Mouse (Mus musculus) CD8-positive naive resting alpha-beta T cell, adult 2 months (primary cell): ENCODE measurements around the gene Jagn1.

Experiments used
- DNase-seq, 2 experiments: peaks; one replicate each; pipeline ENCODE4 v3.0.0; 2022; ENCODE audit warnings: low read depth in 2 of 2, low spot score in 2 of 2

Gene Jagn1

GRCm38 (mm10) chr6:113472061-113472460, 29.7 kb downstream of the Jagn1 start:
- DNase-seq, result no peak

- DNase-seq, result no peak
These were observed 30.9 kb downstream of the Jagn1 start for GRCm38 (mm10) chr6:113473246-113473645.

GRCm38 (mm10) chr6:113473715-113474114, 31.3 kb downstream of the Jagn1 start:
- no peak for DNase-seq

GRCm38 (mm10) chr6:113477353-113477752, 35.0 kb downstream of the Jagn1 start:
- no peak for DNase-seq

GRCm38 (mm10) chr6:113478906-113479305, 36.5 kb downstream of the Jagn1 start:
- DNase-seq, result no peak

- DNase-seq, result no peak
These were observed 38.4 kb downstream of the Jagn1 start for GRCm38 (mm10) chr6:113480555-113481373.

- peak; percentile 30 to 39 for DNase-seq
These were observed 40.2 kb downstream of the Jagn1 start for GRCm38 (mm10) chr6:113482477-113483099.

GRCm38 (mm10) chr6:113483100-113483615, 40.8 kb downstream of the Jagn1 start, which contains the start of gene Creld1:
Gene Creld1 (plus strand): TSS chr6:113483297.
- DNase-seq, result peak; percentile 81 to 85

GRCm38 (mm10) chr6:113483729-113484128, 41.4 kb downstream of the Jagn1 start:
- no peak for DNase-seq

- peak in 1 of 2 experiments; percentile 44 for DNase-seq
These were observed 44.8 kb downstream of the Jagn1 start for GRCm38 (mm10) chr6:113487125-113487576.

- no peak for DNase-seq
These were observed 47.0 kb downstream of the Jagn1 start for GRCm38 (mm10) chr6:113489410-113489809.

GRCm38 (mm10) chr6:113492101-113492864, 49.9 kb downstream of the Jagn1 start:
- DNase-seq, result no peak

- peak; percentile 84 to 86 for DNase-seq
These were observed 52.0 kb downstream of the Jagn1 start for GRCm38 (mm10) chr6:113494258-113494788.

- no peak for DNase-seq
These were observed 52.8 kb downstream of the Jagn1 start for GRCm38 (mm10) chr6:113495071-113495675.
